Mouse (Mus musculus) forebrain, embryonic 14.5 days (tissue): ENCODE measurements around the gene RPS10-NUDT3. TPM values are rescaled to one million over a fixed set of nuclear protein-coding genes. Genes with fewer than 3 reads are reported as not detected.

ENCODE experiments used
- ATAC-seq: fragments of 200-750 bp; cut with Nextera tagmentation; 2 replicates; pipeline ENCODE4 v1.8.0; 2017; ENCODE audit warnings: mild to moderate bottlenecking, moderate library complexity
- DNase-seq: peaks from one replicate; pipeline ENCODE4 v3.0.0-alpha.2; 2015; ENCODE audit warnings: low spot score
- H3K27ac ChIP-seq: fragments of 300-500 bp; sonication (generic); 2 replicates; pipeline ENCODE4 v1.5.1; 2014; ENCODE audit warnings: low read depth, mild to moderate bottlenecking, control low read depth, low read length, moderate library complexity
- H3K27me3 ChIP-seq: fragments of 300-500 bp; sonication (generic); replicated peaks from 2 replicates; pipeline ENCODE4 v1.6.1; 2014; ENCODE audit warnings: low read length, control low read depth, mixed read lengths; ENCODE audit not compliant: control insufficient read depth, insufficient read depth
- H3K36me3 ChIP-seq: fragments of 300-500 bp; sonication (generic); 2 replicates; pipeline ENCODE4 v1.6.1; 2014; ENCODE audit warnings: low read length, control low read depth; ENCODE audit not compliant: control insufficient read depth, insufficient read depth
- H3K4me1 ChIP-seq: fragments of 300-500 bp; sonication (generic); 2 replicates; pipeline ENCODE4 v1.6.1; 2014; ENCODE audit warnings: antibody characterized with exemption, low read length, control low read depth; ENCODE audit not compliant: control insufficient read depth, insufficient read depth
- H3K4me2 ChIP-seq: fragments of 300-500 bp; sonication (generic); 2 replicates; pipeline ENCODE4 v1.6.1; 2014; ENCODE audit warnings: mild to moderate bottlenecking, control low read depth, low read length
- H3K4me3 ChIP-seq: fragments of 300-500 bp; sonication (generic); 2 replicates; pipeline ENCODE4 v1.5.1; 2014; ENCODE audit warnings: low read depth, low read length, control low read depth
- H3K9ac ChIP-seq: fragments of 300-500 bp; sonication (generic); 2 replicates; pipeline ENCODE4 v1.6.1; 2014; ENCODE audit warnings: mild to moderate bottlenecking, low read length, control low read depth, moderate library complexity
- H3K9me3 ChIP-seq: fragments of 300-500 bp; sonication (generic); replicated peaks from 2 replicates; pipeline ENCODE4 v1.6.1; 2016; ENCODE audit warnings: low read length, control low read depth, mixed read lengths; ENCODE audit not compliant: control insufficient read depth
- WGBS: fragments of 180-500 bp; shearing (Covaris S2); extraction: QIAGEN DNeasy Blood & Tissue Kit; methylation state at CpG from one replicate; pipeline ENCODE4 v1.1.7; 2014; 5-methylcytosine and 5-hydroxymethylcytosine counted together
- polyA plus RNA-seq: library from polyadenylated mRNA; unstranded; fragments of >200 nt; fragmentation: Nextera tagmentation; extraction: Ambion mirVana; gene quantifications from 2 replicates; pipeline ENCODE4 v1.2.1, GENCODE M21; 2014

The RPS10-NUDT3 gene
- polyA plus RNA-seq, 1 experiment from 2014 or later: not detected

DNA sequence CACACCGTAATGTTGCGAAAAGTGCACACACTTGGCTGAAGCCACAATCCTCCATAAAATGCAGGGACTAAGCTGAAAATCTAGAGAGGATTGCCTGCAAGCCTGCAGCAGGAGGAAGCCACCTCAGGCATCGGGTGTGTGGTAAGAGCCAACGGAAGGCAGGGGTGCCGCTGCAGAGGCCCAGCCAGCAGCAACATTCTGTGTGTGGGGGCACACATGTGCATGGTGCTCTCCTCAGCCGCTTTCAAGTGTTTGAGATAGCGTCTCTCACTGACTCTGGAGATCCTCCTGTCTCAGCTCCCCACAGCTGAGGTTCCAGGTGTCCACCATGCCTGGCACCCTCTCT is 42.5 kb downstream of the RPS10-NUDT3 start:
- H3K36me3 ChIP-seq: peaks cover 87% of the 10 kb centered on the region
- no peak for ATAC-seq

DNA sequence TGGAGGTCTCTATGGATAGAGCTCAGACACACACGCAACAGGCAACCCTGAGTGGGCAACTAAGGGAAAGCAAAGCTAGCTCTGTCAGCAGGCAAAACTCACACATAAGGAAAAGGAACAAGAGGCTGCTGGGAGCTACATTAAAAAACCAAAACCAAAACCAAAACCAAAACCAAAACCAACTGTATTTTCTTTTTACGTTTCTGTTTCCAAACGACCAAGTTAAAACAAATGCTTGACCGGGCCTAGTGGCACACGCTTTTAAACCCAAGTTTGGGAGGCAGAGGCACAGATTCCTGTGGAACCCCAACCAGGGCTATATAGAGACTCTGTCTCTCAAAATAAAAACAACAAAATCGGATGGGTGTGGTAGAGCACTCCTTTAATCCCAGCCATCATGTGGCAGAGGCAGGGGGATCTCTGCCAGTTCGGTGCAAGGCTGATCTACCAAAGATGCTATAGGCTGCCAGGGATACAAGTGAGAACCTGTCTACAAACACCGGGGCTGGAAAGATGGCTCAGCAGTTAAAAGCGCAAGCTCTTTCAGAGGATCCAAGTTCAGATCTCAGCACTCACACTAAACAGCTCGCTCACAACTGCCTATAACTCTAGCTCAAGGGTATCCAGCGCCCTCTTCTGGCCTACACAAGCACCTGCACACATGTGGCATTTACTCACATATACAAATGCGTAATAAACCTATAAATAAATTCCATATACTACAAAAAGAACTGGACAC is 43.0 kb downstream of the RPS10-NUDT3 start:
- Histone ChIP-seq H3K27me3 (no peaks in the 10 kb centered on the region), H3K4me1 (no peaks in the 10 kb centered on the region), H3K9me3 (no peaks in the 10 kb centered on the region), H3K4me2 (no peak overlapping the region), H3K9ac (no peak overlapping the region), H3K27ac (no peak overlapping the region), H3K4me3 (no peak overlapping the region), H3K36me3 (peaks cover 88% of the 10 kb centered on the region)
- 88% methylated on average over 12 of the region's 12 CpGs for WGBS
- ATAC-seq (no peak), DNase-seq (no peak)

More for the DNA sequence above, 42.5 kb downstream of the RPS10-NUDT3 start:
- WGBS: 98% methylated on average over 7 of the region's 7 CpGs
- no peaks in the 10 kb centered on the region for H3K9me3 ChIP-seq
- DNase-seq: no peak
- no peak overlapping the region for H3K4me3 ChIP-seq
- no peak overlapping the region for H3K27ac ChIP-seq
- H3K27me3 ChIP-seq: no peaks in the 10 kb centered on the region
- H3K4me2 ChIP-seq: no peak overlapping the region
- no peak overlapping the region for H3K9ac ChIP-seq
- no peaks in the 10 kb centered on the region for H3K4me1 ChIP-seq

DNA sequence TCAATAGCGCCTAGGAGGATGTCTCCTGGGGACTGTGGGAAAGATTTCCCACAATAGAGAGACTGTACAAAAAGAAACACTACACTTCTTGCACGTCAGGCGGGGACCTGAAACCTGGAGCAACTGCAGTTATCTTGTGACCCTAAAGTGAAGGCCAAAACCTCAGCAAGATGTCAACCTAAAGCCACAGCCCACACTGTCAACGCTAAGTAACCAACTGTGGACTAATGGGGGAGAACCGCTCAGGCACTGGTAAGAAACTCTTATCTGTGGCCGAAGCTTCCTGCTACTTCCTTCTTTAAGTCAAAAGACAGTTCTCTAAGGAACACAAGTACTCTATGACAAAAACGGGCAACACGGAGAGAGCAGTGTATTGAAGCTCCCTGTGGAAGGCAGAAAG is 46.8 kb downstream of the RPS10-NUDT3 start:
- H3K4me2 ChIP-seq: no peak overlapping the region
- no peak overlapping the region for H3K27ac ChIP-seq
- no peaks in the 10 kb centered on the region for H3K9me3 ChIP-seq
- H3K4me3 ChIP-seq: no peak overlapping the region
- no peak for DNase-seq
- H3K27me3 ChIP-seq: no peaks in the 10 kb centered on the region
- ATAC-seq: no peak
- H3K4me1 ChIP-seq: no peaks in the 10 kb centered on the region
- 80% methylated on average over 8 of the region's 8 CpGs for WGBS
- H3K9ac ChIP-seq: no peak overlapping the region
- H3K36me3 ChIP-seq: peaks cover 70% of the 10 kb centered on the region

DNA sequence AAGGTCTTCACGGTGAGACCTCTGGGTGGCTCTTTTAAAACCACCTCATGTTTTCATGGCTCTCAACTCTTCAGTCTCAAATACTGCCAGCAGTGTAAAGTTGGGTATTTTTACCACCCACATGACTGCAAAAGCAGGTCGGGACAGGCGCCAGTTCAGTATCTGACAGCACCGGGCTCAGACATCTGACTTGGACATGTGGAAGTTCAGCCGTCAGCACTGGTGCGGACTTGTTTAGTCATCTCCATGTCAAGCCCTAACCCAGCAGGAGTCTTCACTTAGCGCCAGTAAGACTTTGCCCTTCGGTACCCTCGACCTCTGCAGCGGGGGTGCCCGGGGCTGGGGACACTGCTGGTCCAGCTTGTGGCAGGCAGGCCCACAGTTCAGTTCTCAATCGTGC is 47.8 kb downstream of the RPS10-NUDT3 start:
- 87% methylated on average over 12 of the region's 12 CpGs for WGBS
- no peak overlapping the region for H3K4me2 ChIP-seq
- no peaks in the 10 kb centered on the region for H3K4me1 ChIP-seq
- ATAC-seq: no peak
- H3K27me3 ChIP-seq: no peaks in the 10 kb centered on the region
- H3K36me3 ChIP-seq: peaks cover 70% of the 10 kb centered on the region
- no peak overlapping the region for H3K9ac ChIP-seq
- H3K27ac ChIP-seq: no peak overlapping the region
- DNase-seq: no peak
- H3K9me3 ChIP-seq: no peaks in the 10 kb centered on the region
- no peak overlapping the region for H3K4me3 ChIP-seq

DNA sequence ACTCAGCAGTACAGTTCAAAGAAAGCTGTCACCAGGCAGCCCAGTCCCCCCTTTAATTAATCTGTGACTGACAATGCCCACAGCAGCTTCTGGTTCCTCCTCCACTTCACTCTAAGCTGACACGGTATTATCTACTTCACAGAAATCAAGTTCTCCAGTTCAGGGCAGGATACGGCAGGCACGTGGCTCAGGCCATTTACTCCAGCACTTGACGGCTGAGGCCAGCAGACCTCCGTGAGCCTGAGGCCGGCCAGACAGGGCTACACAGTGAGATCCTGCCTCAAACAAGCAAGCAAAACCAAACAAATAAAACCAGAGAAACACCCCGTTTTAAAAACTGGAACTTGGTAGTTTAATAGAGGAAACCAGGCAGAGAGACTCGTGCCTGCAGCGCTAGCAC is 48.4 kb downstream of the RPS10-NUDT3 start:
- 71% methylated on average over 9 of the region's 9 CpGs for WGBS
- no peaks in the 10 kb centered on the region for H3K9me3 ChIP-seq
- H3K9ac ChIP-seq: no peak overlapping the region
- no peak overlapping the region for H3K27ac ChIP-seq
- no peak overlapping the region for H3K4me3 ChIP-seq
- DNase-seq (no peak), ATAC-seq (no peak)
- no peaks in the 10 kb centered on the region for H3K27me3 ChIP-seq
- peaks cover 72% of the 10 kb centered on the region for H3K36me3 ChIP-seq
- H3K4me2 ChIP-seq: no peak overlapping the region
- no peaks in the 10 kb centered on the region for H3K4me1 ChIP-seq

DNA sequence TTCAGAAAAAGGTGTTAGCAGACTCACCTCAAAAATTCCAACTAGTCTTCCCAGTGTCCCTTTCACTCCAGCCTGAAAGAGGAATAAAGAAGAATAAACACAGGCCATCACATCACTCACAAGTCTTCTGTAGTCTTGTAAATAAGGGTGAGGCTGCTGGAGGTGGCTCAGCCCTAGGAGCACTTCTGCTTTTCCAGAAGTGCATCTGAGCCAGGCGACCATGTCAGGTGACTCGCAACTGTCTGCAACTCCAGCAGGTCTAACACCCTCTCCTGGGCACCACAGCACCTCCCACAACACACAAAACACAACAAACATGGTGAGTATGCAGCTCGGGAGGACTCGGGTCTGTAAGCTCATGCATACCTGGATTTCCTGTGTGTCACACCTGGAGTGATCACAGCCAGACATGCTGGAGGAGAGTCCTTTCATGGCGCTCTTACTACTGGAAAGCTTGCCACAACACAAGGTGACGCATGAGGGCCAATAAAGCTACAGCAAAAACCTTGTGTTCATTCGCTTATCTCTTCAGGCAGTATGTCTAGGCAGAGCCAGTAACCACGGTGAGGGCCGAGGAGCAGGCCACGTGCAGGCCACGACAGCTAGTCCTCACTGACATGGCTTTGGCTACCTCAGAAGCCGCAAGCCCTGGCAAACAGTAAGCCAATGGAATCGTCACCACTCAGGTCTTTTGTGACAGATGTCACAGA is 51.7 kb downstream of the RPS10-NUDT3 start:
- Histone ChIP-seq H3K27me3 (no peaks in the 10 kb centered on the region), H3K27ac (no peak overlapping the region), H3K9ac (no peak overlapping the region), H3K4me3 (no peak overlapping the region), H3K4me2 (no peak overlapping the region), H3K4me1 (no peaks in the 10 kb centered on the region), H3K36me3 (peaks cover 77% of the 10 kb centered on the region), H3K9me3 (no peaks in the 10 kb centered on the region)
- no peak for ATAC-seq
- WGBS: 91% methylated on average over 13 of the region's 13 CpGs
- no peak for DNase-seq

DNA sequence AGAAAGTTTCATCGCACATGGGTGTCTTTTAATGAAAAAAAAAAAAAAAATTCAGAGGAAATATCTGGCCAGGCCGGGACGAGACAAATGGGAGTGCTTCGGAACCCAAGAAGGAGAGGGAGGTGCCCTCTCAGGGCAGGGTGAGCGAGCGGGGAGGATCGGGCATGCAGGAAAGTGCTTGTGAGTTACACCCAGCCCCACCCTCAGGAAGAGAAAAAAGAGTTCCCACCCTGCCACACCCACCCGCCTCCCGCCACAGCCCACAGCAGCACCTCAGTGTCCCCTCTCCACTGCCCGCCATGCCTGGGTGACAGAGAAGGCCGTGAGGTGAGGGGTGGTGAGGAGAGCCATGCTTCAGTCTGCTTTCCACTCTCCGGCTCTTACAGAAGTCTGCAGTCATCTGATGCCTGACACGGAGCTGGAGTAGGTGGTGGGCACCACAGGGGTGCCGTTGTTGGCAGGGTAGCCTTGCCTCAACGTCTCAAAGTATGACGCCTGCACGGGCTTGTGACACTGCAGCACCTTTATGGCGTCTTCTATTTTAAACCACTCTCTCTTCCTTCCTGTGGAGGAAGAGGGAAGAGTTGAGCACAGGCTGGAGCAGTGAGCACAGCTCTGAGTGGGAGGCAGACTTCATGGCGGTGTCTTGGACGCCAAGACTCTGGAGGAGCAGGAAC is 54.5 kb downstream of the RPS10-NUDT3 start:
- no peak for DNase-seq
- Histone ChIP-seq H3K36me3 (peaks cover 79% of the 10 kb centered on the region), H3K9ac (no peak overlapping the region), H3K4me3 (no peak overlapping the region), H3K4me2 (no peak overlapping the region), H3K9me3 (no peaks in the 10 kb centered on the region), H3K27ac (no peak overlapping the region), H3K4me1 (no peaks in the 10 kb centered on the region), H3K27me3 (no peaks in the 10 kb centered on the region)
- WGBS: 92% methylated on average over 20 of the region's 20 CpGs
- no peak for ATAC-seq

DNA sequence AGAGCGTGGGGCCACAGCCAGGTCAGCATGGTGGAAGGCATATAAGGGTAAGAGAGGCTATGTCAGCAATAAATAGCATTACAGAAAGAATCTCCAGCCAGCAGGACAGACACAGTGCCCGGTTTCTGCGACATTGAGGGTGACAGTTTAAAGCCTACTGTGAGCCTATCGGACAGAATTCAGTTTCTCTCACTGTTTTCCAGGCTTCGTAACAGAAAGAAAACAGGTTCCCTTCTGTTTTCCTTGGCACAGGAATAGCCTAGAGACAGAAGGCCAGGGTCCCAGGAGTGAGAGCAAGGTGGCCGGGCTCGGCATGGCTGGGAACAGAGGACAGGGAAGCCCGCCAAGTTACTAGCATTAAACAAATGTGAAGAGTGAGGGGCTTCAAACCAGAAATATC is 55.2 kb downstream of the RPS10-NUDT3 start:
- Histone ChIP-seq H3K4me2 (no peak overlapping the region), H3K27ac (no peak overlapping the region), H3K9me3 (no peaks in the 10 kb centered on the region), H3K27me3 (no peaks in the 10 kb centered on the region), H3K4me3 (no peak overlapping the region), H3K9ac (no peak overlapping the region), H3K4me1 (no peaks in the 10 kb centered on the region), H3K36me3 (peaks cover 83% of the 10 kb centered on the region)
- no peak for ATAC-seq
- WGBS: 86% methylated on average over 8 of the region's 8 CpGs
- no peak for DNase-seq

DNA sequence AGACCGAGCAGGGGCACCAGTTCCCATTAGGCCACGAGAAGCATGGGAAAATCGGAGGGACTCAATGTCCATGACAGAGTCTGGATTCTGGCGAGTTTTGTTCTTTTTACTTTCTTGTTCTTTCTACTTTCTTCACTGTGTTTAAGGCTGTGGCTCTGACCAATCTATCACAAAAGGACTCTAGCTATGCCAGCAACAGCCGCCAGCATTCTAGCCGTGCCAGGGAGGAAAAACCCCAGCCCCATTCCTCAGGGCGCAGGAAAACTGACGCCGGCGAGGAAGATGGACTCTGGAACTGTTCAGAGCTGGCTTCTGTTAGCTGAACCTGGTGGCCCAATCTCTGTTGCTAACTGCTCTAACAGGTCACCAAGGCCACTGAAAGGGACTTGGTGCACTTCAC is 56.5 kb downstream of the RPS10-NUDT3 start:
- Histone ChIP-seq H3K9me3 (no peaks in the 10 kb centered on the region), H3K27ac (no peak overlapping the region), H3K27me3 (no peaks in the 10 kb centered on the region), H3K4me3 (no peak overlapping the region), H3K4me1 (no peaks in the 10 kb centered on the region), H3K9ac (no peak overlapping the region), H3K4me2 (no peak overlapping the region), H3K36me3 (peaks cover 80% of the 10 kb centered on the region)
- 90% methylated on average over 10 of the region's 10 CpGs for WGBS
- ATAC-seq (no peak), DNase-seq (no peak)
